Mouse (Mus musculus) spleen, postnatal 10 days (tissue): ENCODE data around the gene Gm1113.

Experiments
- DNase-seq, 2 experiments: peaks; one replicate each; pipeline ENCODE4 v3.0.0; 2021 to 2022; ENCODE audit warnings: low spot score in 2 of 2

Gene Gm1113

GRCm38 (mm10) chr9:35479456-35479855, 38.6 kb downstream of the Gm1113 start:
- no peak for DNase-seq

DNA sequence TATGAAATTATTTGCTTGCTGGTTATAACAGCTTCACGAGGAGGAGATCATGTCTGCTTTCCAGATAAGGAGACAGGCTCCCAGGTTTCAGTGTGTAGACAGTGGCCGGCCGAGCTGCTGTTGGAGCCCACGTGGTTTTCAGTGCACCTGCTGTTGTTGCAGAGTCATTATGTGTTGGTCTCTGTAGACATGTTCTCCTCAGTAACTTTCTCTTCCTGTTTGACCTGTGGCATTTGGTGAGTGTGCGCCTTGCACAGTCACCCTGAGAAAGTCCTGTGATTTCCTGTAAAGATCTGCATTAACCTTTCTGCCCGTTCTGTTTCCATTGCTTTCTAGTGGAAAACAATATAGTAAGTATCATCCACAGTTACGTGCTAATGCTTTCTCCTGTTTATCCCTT, 42.7 kb downstream of the Gm1113 start:
- DNase-seq, result no peak

DNA sequence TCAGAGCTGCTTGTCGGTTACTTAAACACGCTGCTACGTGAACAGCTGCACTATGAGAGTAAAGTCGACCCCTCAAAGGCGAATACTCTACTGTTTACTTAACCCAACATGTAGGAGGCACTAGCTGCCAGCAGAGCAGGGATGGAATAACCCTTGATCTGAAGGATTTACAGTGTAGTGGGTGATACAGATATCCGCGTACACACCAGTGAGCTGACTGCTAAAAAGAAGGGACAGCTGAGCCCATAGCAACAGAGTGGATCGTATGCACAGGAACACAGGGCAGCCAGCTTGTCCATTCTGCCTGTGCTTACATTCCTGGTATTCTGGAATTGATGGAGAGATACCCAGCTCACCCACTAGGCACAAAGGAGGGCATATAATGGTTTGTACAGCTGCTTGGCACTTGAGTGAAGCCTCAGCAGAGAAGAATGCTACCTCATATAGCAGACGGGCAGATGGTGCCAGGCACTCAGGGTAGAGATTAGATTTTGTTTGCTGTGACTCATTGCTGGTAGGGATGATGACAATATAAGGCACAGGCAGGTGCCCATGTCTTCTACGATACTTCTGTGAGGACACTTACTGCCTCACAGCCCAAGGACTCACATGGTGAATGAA, 43.9 kb downstream of the Gm1113 start:
- no peak for DNase-seq

DNA sequence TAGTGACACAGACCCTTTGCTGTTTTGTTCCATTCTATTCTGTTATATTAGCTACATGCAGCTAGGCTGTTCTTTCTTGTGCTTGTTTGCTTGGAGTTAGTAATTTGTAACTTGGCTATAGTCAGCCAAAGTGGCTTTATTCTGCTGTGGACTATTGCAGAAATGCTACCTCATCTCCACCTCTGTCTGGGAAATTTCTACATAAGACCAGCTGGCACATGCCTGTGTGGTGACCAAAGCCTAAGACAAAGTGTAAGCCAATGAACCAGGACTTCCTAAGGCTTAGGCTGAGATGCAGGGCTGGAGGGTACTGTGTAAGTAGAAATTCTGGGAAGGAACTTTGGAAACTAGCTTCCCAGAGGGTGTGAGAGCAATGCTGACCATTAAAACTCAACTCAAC, 49.2 kb downstream of the Gm1113 start:
- no peak for DNase-seq

- no peak for DNase-seq
Measured at GRCm38 (mm10) chr9:35467264-35467817, 50.7 kb downstream of the Gm1113 start.

- DNase-seq, result no peak
Measured at GRCm38 (mm10) chr9:35459594-35459993, 58.5 kb downstream of the Gm1113 start.
